Mouse (Mus musculus): ENCODE measurements at regions not wholly inside any gene's neighbourhood (a gene's known extent, or its start where the extent isn't known, plus 50 kb on each side); places are given as distances from the start of the nearest gene placed in this dataset.

GRCm38 (mm10) chr14:89988983-89989382 is 1517.8 kb upstream of the Pcdh20 start:
- DNase-seq (ENCODE audit: low spot score) (no peak), ATAC-seq (ENCODE audit: insufficient number of reproducible peaks, low FRiP score, low TSS enrichment, low read depth) (no peak)
- Histone ChIP-seq H3K27me3 (ENCODE audit: control insufficient read depth, insufficient read depth, low read length) (no peaks in the 10 kb centered on the region), H3K9me3 (ENCODE audit: control insufficient read depth, low read length) (no peaks in the 10 kb centered on the region), H3K36me3 (ENCODE audit: control insufficient read depth, insufficient read depth, low read length) (no peaks in the 10 kb centered on the region), H3K4me2 (ENCODE audit: low read depth, severe bottlenecking) (no peak overlapping the region), H3K4me3 (ENCODE audit: low read depth, low read length) (no peak overlapping the region), H3K9ac (ENCODE audit: low read length) (no peak overlapping the region), H3K4me1 (ENCODE audit: control insufficient read depth, insufficient read depth, low read length) (no peaks in the 10 kb centered on the region), H3K27ac (replicated peaks; ENCODE audit: low read depth, low read length) (no peak overlapping the region)
- WGBS = 78% methylated on average over 6 of the region's 6 CpGs

DNA sequence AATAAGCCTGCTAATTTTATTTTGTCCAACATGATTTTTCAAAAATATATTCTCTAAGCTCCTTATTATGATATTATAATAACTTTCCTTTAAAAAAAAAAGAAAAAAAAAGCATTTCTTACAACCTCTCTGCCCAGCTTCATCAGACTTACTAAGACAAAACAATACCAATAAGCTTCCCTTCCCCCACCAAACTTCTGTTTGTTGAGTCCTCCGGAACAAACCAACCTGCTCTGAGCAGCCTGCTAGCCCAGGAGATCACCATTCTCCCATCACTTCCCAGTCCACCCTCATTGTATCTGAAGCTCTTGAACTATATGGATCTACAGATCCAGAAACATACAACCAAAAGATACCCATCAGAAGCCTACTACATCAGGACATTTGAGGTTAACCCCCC is 1514.9 kb upstream of the Pcdh20 start:
- no peak for ATAC-seq (ENCODE audit: insufficient number of reproducible peaks, low FRiP score, low TSS enrichment, low read depth)
- H3K9ac ChIP-seq (ENCODE audit: low read length) = no peak overlapping the region

GRCm38 (mm10) chr14:89985630-89986029 is 1514.4 kb upstream of the Pcdh20 start:
- H3K4me3 ChIP-seq (ENCODE audit: low read depth, low read length) = no peak overlapping the region
- no peak overlapping the region for H3K4me2 ChIP-seq (ENCODE audit: low read depth, severe bottlenecking)
- no peaks in the 10 kb centered on the region for H3K36me3 ChIP-seq (ENCODE audit: control insufficient read depth, insufficient read depth, low read length)
- no peaks in the 10 kb centered on the region for H3K9me3 ChIP-seq (ENCODE audit: control insufficient read depth, low read length)
- WGBS = 63% methylated on average over 1 of the region's 1 CpGs
- no peak overlapping the region for H3K9ac ChIP-seq (ENCODE audit: low read length)
- no peaks in the 10 kb centered on the region for H3K27me3 ChIP-seq (ENCODE audit: control insufficient read depth, insufficient read depth, low read length)
- ATAC-seq (ENCODE audit: insufficient number of reproducible peaks, low FRiP score, low TSS enrichment, low read depth) = peak; percentile 65
- H3K4me1 ChIP-seq (ENCODE audit: control insufficient read depth, insufficient read depth, low read length) = no peaks in the 10 kb centered on the region
- no peak for DNase-seq (ENCODE audit: low spot score)
- no peak overlapping the region for H3K27ac ChIP-seq (replicated peaks; ENCODE audit: low read depth, low read length)

More for the DNA sequence above, 1514.9 kb upstream of the Pcdh20 start:
- no peak overlapping the region for H3K27ac ChIP-seq (replicated peaks; ENCODE audit: low read depth, low read length)
- H3K4me1 ChIP-seq (ENCODE audit: control insufficient read depth, insufficient read depth, low read length) = no peaks in the 10 kb centered on the region
- H3K4me3 ChIP-seq (ENCODE audit: low read depth, low read length) = no peak overlapping the region
- H3K4me2 ChIP-seq (ENCODE audit: low read depth, severe bottlenecking) = no peak overlapping the region
- WGBS = 78% methylated on average over 1 of the region's 1 CpGs
- no peak for DNase-seq (ENCODE audit: low spot score)
- no peaks in the 10 kb centered on the region for H3K36me3 ChIP-seq (ENCODE audit: control insufficient read depth, insufficient read depth, low read length)
- no peaks in the 10 kb centered on the region for H3K27me3 ChIP-seq (ENCODE audit: control insufficient read depth, insufficient read depth, low read length)
- H3K9me3 ChIP-seq (ENCODE audit: control insufficient read depth, low read length) = no peaks in the 10 kb centered on the region
